Mouse (Mus musculus) hindbrain, embryonic 16.5 days (tissue): ENCODE data around the gene Cux2. TPM values are rescaled to one million over a fixed set of nuclear protein-coding genes. Genes with fewer than 3 reads are reported as not detected.

Experiments used
- ATAC-seq: fragments of 200-750 bp; cut with Nextera tagmentation; 2 replicates; pipeline ENCODE4 v1.8.0; 2017; ENCODE audit warnings: moderate TSS enrichment, moderate library complexity
- H3K27ac ChIP-seq: fragments of 300-500 bp; sonication (generic); 2 replicates; pipeline ENCODE4 v1.5.1; 2014; ENCODE audit warnings: low read depth, mild to moderate bottlenecking, control low read depth, low read length, moderate library complexity
- H3K27me3 ChIP-seq: fragments of 300-500 bp; sonication (generic); replicated peaks from 2 replicates; pipeline ENCODE4 v1.6.1; 2014; ENCODE audit warnings: low read length; ENCODE audit not compliant: control insufficient read depth, insufficient read depth
- H3K36me3 ChIP-seq: fragments of 300-500 bp; sonication (generic); 2 replicates; pipeline ENCODE4 v1.6.1; 2014; ENCODE audit warnings: mild to moderate bottlenecking, low read length, moderate library complexity, mixed read lengths; ENCODE audit not compliant: control insufficient read depth, insufficient read depth
- H3K4me1 ChIP-seq: fragments of 300-500 bp; sonication (generic); 2 replicates; pipeline ENCODE4 v1.6.1; 2014; ENCODE audit warnings: low read depth, low read length; ENCODE audit not compliant: control insufficient read depth, insufficient read depth
- H3K4me2 ChIP-seq: fragments of 300-500 bp; sonication (generic); 2 replicates; pipeline ENCODE4 v1.6.1; 2014; ENCODE audit warnings: mild to moderate bottlenecking, low read length, control low read depth, moderate library complexity
- H3K4me3 ChIP-seq: fragments of 300-500 bp; sonication (generic); 2 replicates; pipeline ENCODE4 v1.5.1; 2014; ENCODE audit warnings: mild to moderate bottlenecking, low read length, control low read depth, moderate library complexity
- H3K9ac ChIP-seq: fragments of 300-500 bp; sonication (generic); 2 replicates; pipeline ENCODE4 v1.6.1; 2014; ENCODE audit warnings: low read depth, mild to moderate bottlenecking, control low read depth, low read length, moderate library complexity
- H3K9me3 ChIP-seq: fragments of 300-500 bp; sonication (generic); 2 replicates; pipeline ENCODE4 v1.6.1; 2014; ENCODE audit warnings: mild to moderate bottlenecking, low read length, moderate library complexity; ENCODE audit not compliant: control insufficient read depth
- WGBS: fragments of 180-500 bp; shearing (Covaris S2); extraction: QIAGEN DNeasy Blood & Tissue Kit; methylation state at CpG from one replicate; pipeline ENCODE4 v1.1.7; 2014; 5-methylcytosine and 5-hydroxymethylcytosine counted together
- polyA plus RNA-seq: library from polyadenylated mRNA; unstranded; fragments of >200 nt; fragmentation: Nextera tagmentation; extraction: Ambion mirVana; gene quantifications from 2 replicates; pipeline ENCODE4 v1.2.1, GENCODE M21; 2015

The Cux2 gene
- polyA plus RNA-seq, 1 experiment from 2014 or later = 16.7 TPM

DNA sequence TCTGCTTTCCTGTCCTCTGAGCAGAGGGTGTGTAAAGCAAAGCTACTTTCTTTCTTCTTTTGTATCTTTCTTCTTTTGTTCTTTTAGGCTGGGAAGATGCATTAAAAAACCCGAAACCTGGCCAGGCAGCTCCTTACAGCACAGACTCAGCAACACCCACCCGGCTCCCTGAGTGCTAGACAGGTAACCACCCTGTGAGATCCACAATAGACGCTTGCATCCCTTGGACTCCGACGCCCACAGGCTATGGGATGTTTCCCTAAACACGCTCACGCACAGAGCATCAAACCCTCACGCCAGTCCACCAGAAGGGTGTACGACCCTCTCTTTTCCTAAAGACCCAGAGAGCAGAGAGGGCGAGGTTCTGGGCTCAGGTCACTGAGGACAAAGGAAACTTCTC, 155.3 kb downstream of the Cux2 start:
- no peak for ATAC-seq
- H3K9ac ChIP-seq = peak overlapping the region; percentile 22; the same call in 1 of the 2 replicates

GRCm38 (mm10) chr5:121893581-121893980, 156.3 kb downstream of the Cux2 start:
- WGBS = 40% methylated on average over 3 of the region's 3 CpGs
- Histone ChIP-seq H3K4me3 (no peak overlapping the region), H3K27ac (no peak overlapping the region), H3K9me3 (no peaks in the 10 kb centered on the region), H3K36me3 (no peaks in the 10 kb centered on the region), H3K9ac (no peak overlapping the region), H3K4me1 (peaks cover 16% of the 10 kb centered on the region), H3K27me3 (0 out of 2 replicates have a peak, but pooled peaks cover 2% of the 10 kb centered on the region), H3K4me2 (no peak overlapping the region)
- no peak for ATAC-seq

More for the DNA sequence above, 155.3 kb downstream of the Cux2 start:
- Histone ChIP-seq H3K4me2 (no peak overlapping the region), H3K4me3 (no peak overlapping the region), H3K27me3 (0 out of 2 replicates have a peak, but pooled peaks cover 2% of the 10 kb centered on the region), H3K27ac (no peak overlapping the region), H3K4me1 (peaks cover 16% of the 10 kb centered on the region), H3K9me3 (no peaks in the 10 kb centered on the region), H3K36me3 (no peaks in the 10 kb centered on the region)
- WGBS = 43% methylated on average over 10 of the region's 10 CpGs

GRCm38 (mm10) chr5:121892281-121892680, 157.6 kb downstream of the Cux2 start:
- WGBS = 86% methylated on average over 14 of the region's 14 CpGs
- Histone ChIP-seq H3K9me3 (no peaks in the 10 kb centered on the region), H3K36me3 (no peaks in the 10 kb centered on the region), H3K9ac (no peak overlapping the region), H3K27ac (no peak overlapping the region), H3K4me1 (peaks cover 16% of the 10 kb centered on the region), H3K27me3 (0 out of 2 replicates have a peak, but pooled peaks cover 2% of the 10 kb centered on the region), H3K4me3 (no peak overlapping the region), H3K4me2 (no peak overlapping the region)
- ATAC-seq = no peak

DNA sequence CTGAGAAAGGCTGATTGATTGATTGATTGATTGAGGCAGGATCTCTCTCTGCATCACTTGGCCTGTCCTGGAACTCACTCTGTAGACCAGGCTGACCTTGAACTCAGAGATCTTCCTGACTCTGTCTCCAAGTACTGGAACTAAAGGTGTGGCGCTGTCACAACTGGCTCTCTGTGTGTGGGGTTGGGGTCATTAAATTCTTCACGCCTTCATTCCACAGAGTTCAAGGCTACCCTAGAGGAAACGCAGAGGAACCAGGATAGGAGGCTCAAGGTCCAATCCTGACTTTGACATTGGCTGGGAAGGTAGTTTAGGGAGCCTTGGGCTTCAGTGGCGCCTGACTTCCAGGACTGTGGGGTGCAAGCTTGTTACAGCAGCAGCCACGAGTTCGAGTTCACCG, 159.0 kb downstream of the Cux2 start:
- no peak for ATAC-seq
- Histone ChIP-seq H3K27ac (no peak overlapping the region), H3K36me3 (no peaks in the 10 kb centered on the region; the same call in 1 of the 2 replicates)

GRCm38 (mm10) chr5:121889819-121890362, 160.0 kb downstream of the Cux2 start:
- H3K27ac ChIP-seq = 0 out of 2 replicates have a peak overlapping the region, but pooled peaks have one; percentile 21
- H3K9me3 ChIP-seq = no peaks in the 10 kb centered on the region
- H3K27me3 ChIP-seq = 0 out of 2 replicates have a peak, but pooled peaks cover 2% of the 10 kb centered on the region
- H3K4me1 ChIP-seq = peaks cover 6% of the 10 kb centered on the region; the same call in 1 of the 2 replicates
- H3K9ac ChIP-seq = no peak overlapping the region
- no peak for ATAC-seq
- no peak overlapping the region for H3K4me3 ChIP-seq
- 45% methylated on average over 9 of the region's 9 CpGs for WGBS
- H3K4me2 ChIP-seq = no peak overlapping the region
- H3K36me3 ChIP-seq = no peaks in the 10 kb centered on the region; the same call in 1 of the 2 replicates

More for the DNA sequence above, 159.0 kb downstream of the Cux2 start:
- Histone ChIP-seq H3K4me1 (peaks cover 15% of the 10 kb centered on the region), H3K4me2 (no peak overlapping the region), H3K27me3 (0 out of 2 replicates have a peak, but pooled peaks cover 2% of the 10 kb centered on the region), H3K4me3 (no peak overlapping the region), H3K9ac (no peak overlapping the region), H3K9me3 (no peaks in the 10 kb centered on the region)
- 93% methylated on average over 7 of the region's 7 CpGs for WGBS

DNA sequence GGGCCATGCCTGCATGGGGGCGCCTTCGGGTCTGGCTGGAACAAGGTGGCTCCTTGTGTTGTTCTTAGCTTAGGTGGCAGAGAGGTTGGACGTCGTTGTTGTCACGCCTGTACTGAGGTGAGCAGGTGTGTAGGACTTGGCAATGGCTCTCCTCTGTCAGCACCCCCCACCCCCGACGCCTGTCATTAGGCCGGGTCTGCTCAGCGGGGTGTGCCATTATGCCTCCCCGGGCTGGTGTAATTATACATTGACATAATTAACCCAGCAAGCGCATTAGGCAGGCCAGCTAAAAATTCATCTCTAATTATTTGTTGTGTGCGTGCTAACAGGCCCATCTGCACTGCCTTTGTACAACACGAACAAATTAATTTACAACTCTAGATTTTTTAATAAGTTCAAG, 160.5 kb downstream of the Cux2 start:
- H3K4me3 ChIP-seq = no peak overlapping the region
- H3K9ac ChIP-seq = no peak overlapping the region
- peaks cover 2% of the 10 kb centered on the region; the same call in 1 of the 2 replicates for H3K4me1 ChIP-seq
- H3K27me3 ChIP-seq = 0 out of 2 replicates have a peak, but pooled peaks cover 2% of the 10 kb centered on the region
- peak; percentile 51; the same call in 1 of the 2 replicates for ATAC-seq
- no peaks in the 10 kb centered on the region; the same call in 1 of the 2 replicates for H3K36me3 ChIP-seq
- H3K27ac ChIP-seq = no peak overlapping the region
- 19% methylated on average over 13 of the region's 13 CpGs for WGBS
- H3K9me3 ChIP-seq = no peaks in the 10 kb centered on the region
- H3K4me2 ChIP-seq = no peak overlapping the region

DNA sequence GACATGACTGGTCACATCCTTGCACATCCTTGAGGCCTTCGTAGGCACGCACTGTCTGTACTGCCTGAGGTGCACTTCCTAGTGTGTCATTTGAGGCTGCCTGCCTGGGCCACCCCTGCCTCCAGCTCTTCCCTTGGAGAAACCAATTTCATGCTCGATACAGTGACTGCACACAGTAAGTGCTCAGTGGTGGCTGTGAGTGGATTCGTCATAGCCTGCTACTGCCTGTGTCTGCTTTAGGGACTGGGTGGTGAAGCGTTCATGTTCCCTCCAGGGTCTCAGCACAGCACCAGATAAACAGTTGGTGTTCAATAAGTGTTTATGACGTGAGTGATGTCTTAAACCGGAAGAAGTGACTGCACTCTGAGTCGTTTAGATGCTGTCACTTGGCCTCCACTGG, 166.5 kb downstream of the Cux2 start:
- Histone ChIP-seq H3K27ac (no peak overlapping the region), H3K4me1 (no peaks in the 10 kb centered on the region), H3K27me3 (no peaks in the 10 kb centered on the region), H3K9ac (no peak overlapping the region), H3K36me3 (no peaks in the 10 kb centered on the region; the same call in 1 of the 2 replicates), H3K4me2 (no peak overlapping the region), H3K4me3 (no peak overlapping the region), H3K9me3 (no peaks in the 10 kb centered on the region)
- ATAC-seq = peak; percentile 47; the same call in 1 of the 2 replicates
- WGBS = 63% methylated on average over 8 of the region's 8 CpGs

DNA sequence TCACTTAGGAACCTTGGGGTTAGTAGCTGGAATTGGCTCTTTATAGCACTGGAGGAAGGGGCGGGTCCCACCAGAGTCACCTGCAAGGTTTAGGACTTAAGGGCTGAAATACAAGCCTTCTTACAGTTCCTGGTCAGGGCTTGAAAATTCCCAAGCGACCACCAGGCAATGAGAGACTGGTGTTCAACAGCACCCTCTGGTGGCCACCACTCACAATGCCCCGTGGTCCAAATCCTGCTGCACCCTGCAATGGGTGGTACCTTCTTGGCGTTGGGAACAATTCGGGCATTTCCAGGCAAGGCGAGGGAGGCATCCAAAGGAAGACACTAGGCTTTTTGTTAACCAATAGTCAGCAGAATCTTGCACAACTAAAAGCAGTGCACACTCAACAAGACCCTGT, 170.7 kb downstream of the Cux2 start:
- H3K4me1 ChIP-seq = no peaks in the 10 kb centered on the region
- 61% methylated on average over 6 of the region's 6 CpGs for WGBS
- no peak overlapping the region for H3K4me2 ChIP-seq
- no peak overlapping the region for H3K4me3 ChIP-seq
- ATAC-seq = no peak
- peaks cover 5% of the 10 kb centered on the region; the same call in 1 of the 2 replicates for H3K36me3 ChIP-seq
- no peaks in the 10 kb centered on the region for H3K27me3 ChIP-seq
- H3K9ac ChIP-seq = no peak overlapping the region
- no peaks in the 10 kb centered on the region for H3K9me3 ChIP-seq
- no peak overlapping the region for H3K27ac ChIP-seq

GRCm38 (mm10) chr5:121878703-121879102, 171.2 kb downstream of the Cux2 start:
- Histone ChIP-seq H3K9ac (no peak overlapping the region), H3K4me3 (no peak overlapping the region), H3K27ac (no peak overlapping the region), H3K4me1 (no peaks in the 10 kb centered on the region), H3K36me3 (peaks cover 9% of the 10 kb centered on the region; the same call in 1 of the 2 replicates), H3K4me2 (no peak overlapping the region), H3K9me3 (no peaks in the 10 kb centered on the region), H3K27me3 (no peaks in the 10 kb centered on the region)
- 69% methylated on average over 17 of the region's 17 CpGs for WGBS
- ATAC-seq = no peak
